Mouse (Mus musculus) adrenal gland, postnatal 36 days (tissue): ENCODE results near the gene Cdh23. TPM values are rescaled to one million over a fixed set of nuclear protein-coding genes. Genes with fewer than 3 reads are reported as not detected.
A peak's percentile ranks its signal among the peaks of the same experiment; 100 is the strongest.
"Not testable (repeated sequence)": the region's sequence is repeated elsewhere in the genome, so short reads cannot be mapped to it uniquely, and the experiment has no call there.

Source experiments
- DNase-seq, 2 experiments: peaks; one replicate each; pipeline ENCODE4 v3.0.0; 2021; ENCODE audit warnings: mixed read lengths in 1 of 2
- long read RNA-seq, 2 experiments: library from polyadenylated mRNA; stranded (forward); transcript quantifications; one replicate each; pipeline ENCODE4 v2.0.0; 2021; ENCODE audit warnings: borderline sequencing depth in 2 of 2
- total RNA-seq, 2 experiments: library from RNA; stranded (reverse); gene quantifications; 2 replicates each; pipeline ENCODE4 v1.2.3; 2021

The Cdh23 gene
- 1 to 10 TPM in 1 of 2 experiments, under 1 TPM in 1; 0.79 to 2.0 TPM for total RNA-seq
- long read RNA-seq, experiment 1 = 0 reads
- long read RNA-seq, experiment 2, partial matches to known transcripts = 0 of 1 reads
- long read RNA-seq, experiment 2, other reads (novel, unspliced or antisense) = 1 of 1 reads

DNA sequence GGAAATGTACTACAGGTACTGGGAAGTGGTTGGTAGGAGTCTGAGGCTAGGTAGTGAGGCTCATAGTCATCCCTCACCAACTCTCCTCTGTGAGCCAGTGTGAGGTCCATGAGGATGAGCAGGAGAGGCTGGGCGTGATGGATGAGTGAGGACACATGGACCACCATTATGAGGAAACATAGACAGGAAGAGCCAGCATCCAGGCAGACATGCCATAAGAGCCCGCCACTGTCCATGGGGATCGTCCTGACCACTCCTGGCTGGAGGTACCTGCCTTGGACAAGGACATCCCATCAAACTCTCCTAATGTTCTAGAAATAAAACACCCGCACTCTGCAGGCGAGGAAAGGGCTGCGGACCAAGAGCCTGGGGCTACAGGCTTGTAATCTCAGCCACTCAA, at the start of gene Cdh23:
TSS of gene Cdh23 (minus strand) at position 101 of the 400 bp plus-strand sequence.
- DNase-seq = no peak

DNA sequence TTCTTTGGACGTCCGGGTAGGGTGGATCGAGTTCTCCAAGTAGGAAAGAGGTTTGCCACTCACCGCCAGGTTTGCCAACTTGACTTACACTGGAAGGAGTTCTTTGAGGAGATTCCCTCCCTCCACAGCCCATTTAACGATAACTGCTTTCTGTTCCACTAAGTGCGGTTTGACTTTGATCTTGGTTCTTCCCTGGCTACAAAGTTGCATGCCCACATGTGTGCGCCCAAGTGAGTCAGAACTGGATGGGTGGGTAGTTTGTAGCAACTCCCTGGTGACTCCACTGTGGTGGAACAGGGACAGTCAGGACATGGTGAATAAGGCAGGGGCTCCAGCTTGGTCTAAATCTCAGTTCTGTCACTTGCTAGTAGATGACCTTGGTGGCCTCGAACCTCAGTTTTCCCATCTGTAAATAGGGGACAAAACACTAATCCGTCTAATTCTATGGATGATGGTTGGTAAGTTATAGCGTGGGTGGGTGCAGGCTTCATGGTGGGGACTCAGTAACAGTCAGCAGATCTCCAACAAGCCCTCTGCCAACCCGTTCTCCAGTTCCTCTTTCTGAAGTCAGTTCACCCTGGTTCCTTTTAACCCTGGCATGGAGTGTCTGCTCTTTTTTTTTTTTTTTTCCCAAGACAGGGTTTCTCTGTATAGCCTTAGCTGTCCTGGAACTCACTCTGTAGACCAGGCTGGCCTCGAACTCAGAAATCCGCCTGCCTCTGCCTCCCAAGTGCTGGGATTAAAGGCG, 48.4 kb upstream of the Cdh23 start:
- no peak for DNase-seq

DNA sequence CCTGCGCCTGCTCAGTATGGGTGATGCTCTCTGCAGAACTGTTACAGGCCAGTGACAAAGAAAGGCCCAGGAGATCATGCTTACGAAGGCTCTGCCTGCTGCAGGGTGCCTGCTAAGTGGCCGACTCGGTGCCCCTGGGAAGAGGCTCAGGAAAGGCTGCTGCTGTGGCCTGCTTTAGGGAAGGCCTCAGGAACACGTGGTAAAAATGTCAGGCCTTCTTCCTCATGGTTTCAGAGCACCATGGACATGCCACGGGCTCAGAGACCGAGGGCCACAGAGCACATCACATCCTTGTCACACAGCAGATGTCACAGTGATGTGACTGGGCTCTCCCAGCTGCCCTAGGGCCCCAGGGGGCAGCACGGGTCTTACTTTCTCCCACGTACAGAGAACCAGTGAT, 47.4 kb upstream of the Cdh23 start:
- DNase-seq = no peak

DNA sequence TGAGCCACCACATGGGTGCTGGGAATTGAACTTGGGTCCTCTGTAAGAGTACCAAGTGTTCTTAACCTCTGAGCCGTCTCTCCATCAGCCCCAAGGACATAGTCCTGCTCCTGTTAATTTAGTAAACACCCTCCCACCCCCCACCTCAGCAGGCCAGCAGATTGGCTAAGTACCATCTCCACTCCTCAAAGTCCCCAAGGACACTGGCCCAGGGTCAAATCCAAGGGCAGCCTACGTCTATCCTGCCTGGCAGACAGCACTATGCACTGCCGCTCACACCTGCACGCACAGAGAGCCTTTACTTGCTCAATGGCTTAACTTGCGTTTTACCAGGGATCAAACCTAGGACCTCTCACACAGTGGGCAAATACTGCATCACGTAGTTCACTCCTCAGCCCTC, 46.7 kb upstream of the Cdh23 start:
- DNase-seq = peak; percentile 53 to 62

DNA sequence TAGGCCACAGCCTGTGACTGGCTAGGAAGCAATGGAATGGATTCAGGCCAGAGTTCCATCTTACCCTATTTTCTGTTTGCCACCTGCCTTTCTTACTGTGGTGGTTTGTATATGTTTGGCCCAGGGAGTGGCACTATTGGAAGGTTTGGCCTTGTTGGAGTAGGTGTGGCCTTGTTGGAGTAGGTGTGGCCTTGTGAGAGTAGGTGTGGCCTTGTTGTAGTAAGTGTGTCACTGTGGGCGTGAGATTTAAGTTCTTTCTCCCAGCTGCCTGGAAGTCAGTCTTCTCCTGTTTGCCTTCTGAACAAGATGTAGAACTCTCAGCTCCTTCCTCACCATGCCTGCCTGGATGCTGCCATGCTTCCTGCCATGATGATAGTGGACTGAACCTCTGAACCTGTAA, 46.0 kb upstream of the Cdh23 start:
- not testable (repeated sequence) for DNase-seq

DNA sequence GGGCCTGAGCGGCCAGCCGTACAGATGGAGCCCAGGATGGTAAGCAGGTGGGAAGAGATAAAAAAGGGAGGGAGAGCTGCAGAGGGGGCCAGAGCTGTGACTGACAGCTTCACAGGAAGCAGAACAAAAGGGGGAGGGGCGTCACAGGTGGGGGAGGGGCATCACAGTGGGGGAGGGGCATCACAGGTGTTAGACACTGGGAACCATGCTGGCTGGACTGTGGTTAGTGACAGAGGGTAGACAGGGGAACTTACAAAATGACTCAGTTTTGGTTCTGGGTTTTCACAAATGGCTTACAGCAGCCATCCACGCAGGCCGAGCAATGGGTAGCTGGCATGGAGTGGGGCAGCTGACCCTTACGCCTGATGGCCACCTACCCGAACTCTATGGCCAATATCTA, 45.1 kb upstream of the Cdh23 start:
- no peak for DNase-seq

DNA sequence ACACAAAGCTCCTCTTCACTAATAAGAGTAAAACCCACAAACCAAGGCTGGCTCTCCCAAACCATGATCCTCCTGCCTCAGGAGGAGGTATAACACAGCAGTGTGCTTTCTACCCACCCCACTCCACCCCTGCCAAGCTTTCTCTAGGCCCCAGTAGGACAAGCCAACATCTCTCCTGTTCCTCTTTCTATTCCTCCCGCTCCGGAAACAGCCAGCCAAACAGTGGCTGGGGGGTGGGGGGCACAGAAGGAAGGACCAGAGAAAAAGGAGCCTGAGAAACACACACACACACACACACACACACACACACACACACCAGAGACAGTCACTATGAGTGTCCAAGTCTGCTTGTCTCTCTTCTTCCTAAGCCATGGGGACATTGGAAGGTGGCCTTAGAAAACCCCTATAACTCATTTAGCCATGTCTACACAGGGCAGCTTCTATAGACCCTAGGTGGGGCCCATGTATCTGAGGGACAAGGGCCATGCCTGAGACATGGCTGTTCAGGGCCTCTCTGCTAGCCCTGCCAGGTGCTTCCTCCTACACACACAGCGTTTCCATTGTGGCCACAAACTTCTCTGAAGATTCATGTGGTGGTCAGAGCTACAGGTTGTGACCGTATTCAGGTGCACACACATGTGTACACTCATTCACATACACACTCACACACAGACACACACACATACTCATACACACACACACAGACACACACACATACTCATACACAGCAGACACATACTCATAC, 43.5 kb upstream of the Cdh23 start:
- no peak for DNase-seq

DNA sequence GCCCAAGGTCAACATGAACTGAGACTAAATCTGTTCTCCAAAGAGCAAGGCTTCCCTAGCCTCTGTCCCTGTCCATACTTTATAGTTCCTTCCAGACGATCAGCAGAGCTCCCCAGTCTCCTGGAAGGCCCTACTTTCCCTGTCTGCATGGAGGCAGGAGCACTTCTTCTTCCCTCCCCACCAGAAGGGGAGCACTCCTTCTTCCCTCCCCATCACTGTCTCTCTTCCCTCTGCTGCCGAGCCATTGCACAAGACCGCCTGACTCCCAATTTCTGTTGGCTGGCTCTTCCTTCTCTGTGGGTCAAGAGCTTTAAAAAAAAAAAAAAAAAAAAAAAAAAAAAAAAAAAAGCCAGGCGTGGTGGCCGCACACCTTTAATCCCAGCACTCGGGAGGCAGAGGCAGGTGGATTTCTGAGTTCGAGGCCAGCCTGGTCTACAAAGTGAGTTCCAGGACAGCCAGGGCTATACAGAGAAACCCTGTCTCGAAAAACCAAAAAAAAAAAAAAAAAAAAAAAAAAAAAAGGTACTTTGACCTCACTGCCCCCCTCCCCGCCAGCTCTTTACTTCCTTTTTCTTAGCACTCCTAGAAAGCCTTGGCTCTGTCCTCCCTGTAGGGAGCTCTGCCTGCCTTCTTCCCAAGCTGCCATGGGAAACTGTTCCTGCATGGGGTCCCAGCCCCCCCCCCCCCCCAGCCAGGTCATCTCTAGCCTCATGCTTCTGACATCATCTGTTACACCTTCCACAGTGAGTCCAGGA, 41.8 kb upstream of the Cdh23 start:
- DNase-seq = peak in 1 of 2 experiments; percentile 33

DNA sequence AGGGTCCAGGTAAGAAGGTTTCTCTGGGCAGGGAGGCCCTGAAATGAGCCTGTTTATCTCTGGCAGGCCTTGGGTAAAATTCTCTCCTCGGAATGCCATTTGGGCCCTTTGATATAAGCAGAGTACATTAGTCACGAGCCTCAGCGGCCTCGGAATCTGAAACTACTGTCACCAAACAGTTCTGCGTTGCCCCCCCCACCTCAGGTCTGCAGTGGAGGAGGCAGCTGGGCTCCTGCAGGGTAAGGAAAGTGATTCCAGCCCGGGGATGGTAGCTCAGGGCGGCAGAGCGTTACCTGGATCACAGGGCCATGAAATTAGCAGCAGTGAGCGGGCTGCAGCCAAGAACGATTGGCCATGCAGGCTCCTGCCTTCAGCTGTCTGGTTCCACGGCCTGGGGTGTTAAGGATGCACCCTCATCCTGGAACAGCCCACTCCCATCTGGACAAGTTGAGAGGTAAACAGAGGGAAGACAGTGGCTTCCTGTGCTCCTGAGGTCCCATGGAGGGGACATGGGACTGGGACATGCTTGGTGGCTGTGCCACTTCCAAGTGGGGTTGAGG, 41.0 kb upstream of the Cdh23 start:
- DNase-seq = peak; percentile 76 to 80

DNA sequence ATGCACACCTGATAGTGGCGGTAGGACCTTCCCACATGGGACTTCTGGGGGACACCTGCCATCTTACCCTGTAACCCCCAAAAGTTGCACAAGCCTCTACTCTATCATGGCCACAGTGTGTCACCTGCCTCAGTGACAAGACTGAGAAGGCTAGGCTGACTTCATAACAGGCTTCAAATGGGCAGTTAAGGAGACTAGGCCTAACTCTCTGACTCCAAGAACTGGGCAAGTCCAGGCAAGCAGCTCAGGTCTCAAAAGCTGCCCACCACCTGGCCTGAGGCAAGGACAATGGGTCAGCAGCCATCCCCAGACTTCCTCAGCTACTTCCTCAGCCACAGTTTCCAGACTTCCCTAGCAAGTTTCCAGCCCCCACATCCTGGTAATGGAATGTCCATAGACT, 39.4 kb upstream of the Cdh23 start:
- DNase-seq = no peak

DNA sequence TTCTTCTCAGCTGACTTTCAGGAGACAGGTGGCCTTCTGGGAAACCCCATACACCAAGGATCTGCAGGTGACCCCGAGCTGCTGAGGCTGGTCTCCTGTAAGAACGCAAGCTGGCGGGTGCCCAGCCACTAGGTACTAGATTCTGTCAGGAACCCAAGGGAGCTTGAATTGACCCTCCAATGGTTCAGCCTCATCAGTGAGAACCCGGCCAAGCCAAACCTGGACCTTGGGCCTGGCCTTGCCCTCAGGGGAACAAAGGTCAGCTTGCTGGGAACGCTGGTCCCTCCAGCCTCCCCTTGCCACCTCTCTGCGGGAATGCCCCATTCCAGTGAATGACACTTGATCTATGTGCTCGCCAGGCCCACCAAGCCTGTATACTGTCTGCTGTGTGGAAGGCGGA, 37.2 kb upstream of the Cdh23 start:
- DNase-seq = peak in 1 of 2 experiments; percentile 20

DNA sequence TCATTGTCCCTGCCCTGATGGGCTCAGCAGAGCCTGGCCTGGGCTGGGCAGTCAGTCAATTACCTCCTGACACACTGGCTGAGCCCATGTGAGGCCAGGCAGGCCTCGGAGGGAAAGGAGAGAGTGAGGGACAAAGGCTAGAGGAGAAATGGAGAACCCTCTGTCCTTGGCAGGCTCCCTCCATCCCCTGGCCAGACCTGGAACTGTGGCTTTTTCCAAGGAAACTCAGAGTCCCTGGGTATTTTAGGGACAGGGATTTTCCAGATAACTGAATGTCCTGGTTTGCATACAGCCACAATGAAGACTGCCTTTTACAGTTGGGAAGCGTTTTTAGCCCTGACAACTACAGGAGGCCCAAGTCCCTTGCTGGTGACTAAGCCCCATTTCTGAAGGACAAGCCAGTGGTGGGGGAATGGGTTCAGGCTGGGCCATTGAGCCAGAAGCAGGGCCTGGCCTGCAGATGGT, 36.1 kb upstream of the Cdh23 start:
- peak; percentile 66 for DNase-seq

DNA sequence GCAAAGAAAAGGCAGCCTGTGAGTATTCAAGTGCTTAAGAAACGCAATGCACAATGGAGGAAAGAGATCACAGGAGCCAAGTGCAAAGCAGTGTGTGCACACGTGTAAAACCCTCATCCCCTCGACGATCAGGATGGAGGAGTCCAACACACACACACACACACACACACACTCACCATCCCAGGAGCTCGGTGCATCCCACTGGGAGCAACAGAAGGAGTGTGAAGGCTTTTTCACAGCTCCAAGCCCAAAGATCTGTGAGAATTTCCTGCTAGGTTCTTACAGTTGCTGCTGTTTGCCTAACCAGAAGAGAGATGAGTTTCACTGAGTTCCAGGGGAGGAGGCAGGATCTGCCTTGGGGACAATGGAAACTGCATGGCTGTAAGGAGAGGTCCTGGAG, 35.5 kb upstream of the Cdh23 start:
- DNase-seq = no peak

DNA sequence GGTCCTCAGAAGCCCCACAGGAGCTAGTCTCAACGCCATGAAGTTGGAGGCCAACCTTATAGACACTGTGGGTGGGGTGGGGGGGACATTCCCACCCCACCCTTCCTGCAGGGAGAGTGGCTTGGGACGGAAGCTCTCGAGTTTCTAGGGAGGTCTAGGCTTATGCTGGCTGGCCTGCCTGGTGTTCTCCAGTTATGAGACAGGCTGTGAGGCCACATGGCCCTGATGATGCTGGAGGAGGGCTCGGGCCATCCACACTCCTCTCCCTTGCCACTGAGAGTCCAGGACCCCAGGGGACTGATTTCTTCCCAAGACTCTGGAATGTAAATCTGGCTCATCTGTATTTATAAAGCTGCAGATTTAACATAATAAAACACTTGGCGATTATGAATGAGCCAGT, 31.0 kb upstream of the Cdh23 start:
- no peak for DNase-seq

DNA sequence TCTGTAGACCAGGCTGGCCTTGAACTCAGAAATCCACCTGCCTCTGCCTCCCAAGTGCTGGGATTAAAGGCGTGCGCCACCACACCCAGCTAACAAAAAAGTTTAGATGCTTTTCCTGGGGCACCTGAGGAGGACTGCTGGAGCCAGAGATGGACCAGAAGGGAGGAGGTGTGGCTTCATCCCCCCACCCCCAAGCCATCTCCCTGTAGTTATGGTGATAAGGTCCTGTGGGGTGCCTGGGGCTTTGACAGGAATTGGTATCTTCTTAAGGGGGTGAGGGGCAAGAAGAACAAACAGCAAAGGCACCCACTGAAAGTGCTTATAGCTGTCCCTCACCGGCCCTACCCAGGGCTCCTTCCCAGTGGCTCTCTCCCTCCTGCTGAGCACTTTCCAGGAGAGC, 30.6 kb upstream of the Cdh23 start:
- no peak for DNase-seq

DNA sequence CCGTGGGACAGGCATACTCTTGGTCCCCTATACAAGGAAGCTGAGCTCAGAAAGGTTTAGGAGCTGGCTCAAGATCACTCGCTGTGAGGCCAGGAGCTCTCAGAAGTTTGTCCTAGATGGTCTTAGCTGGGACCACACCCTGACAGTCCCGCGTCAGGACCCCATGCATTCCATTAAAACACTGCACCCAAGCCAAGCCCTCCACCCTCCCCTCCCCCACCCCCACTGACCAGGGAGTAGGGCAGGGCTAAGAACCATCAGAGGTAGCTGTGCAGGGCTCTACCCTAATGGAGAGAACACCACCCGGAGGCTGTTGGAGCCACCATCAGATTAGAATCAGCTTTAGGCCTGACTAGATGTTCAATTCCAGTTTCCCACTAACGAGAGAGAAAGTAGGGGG, 28.2 kb upstream of the Cdh23 start:
- DNase-seq = no peak

DNA sequence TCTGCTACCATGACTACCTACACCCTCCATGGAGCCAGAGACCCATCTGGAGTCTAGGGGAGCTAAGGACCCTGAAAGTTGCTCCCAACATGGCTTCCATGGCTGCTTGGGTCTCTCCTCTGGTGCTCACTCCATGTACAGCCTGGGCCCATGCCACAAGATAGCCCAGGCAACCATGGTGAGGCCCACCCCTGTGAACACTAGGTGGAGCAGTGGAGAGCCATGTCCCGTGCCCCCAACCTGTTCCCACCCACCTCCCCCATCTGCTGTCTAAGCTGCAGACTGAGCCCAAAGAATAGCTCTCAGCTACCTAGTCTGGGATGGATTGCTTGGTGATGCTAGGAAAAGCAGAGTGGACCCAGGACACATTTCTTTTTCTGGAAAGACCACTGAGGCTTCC, 27.1 kb upstream of the Cdh23 start:
- no peak for DNase-seq

DNA sequence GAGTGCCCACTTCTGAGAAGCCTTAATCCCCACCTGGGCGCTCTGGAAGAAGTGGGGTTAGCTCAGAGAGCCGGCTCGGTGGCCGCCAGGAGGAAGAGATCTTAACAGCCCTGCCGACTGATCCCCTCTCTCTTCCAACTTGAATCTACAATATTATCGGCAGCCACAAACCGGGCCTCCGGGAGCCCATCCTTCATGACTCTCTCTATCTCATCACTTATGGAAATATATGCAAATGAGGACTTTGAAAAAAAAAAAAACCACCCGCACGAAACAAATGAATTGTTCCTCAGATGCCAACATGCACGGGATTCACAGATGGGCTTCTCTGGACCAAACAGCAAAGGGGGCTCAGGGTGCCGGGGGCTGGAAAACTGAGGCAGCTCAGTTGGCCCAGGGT, 25.4 kb upstream of the Cdh23 start:
- no peak for DNase-seq

DNA sequence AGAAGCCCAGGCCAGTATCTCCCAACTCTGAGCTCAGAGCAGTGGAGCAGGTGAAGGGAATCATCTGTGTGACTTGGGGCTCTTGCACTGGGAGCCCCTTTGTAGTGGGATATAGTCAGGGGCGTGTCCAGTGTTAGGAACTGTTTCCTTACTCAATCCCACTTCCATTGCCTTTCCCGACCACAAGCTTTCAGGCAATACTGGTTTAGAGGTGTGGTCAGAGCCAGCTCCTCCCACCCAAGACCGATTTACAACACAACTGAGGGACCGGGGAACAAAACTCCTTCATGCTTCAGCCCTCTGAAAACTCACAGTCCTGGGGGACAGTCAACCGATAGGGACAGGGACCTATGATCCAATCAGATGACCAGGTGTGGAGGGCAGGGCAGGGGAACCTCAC, 24.2 kb upstream of the Cdh23 start:
- DNase-seq = no peak

DNA sequence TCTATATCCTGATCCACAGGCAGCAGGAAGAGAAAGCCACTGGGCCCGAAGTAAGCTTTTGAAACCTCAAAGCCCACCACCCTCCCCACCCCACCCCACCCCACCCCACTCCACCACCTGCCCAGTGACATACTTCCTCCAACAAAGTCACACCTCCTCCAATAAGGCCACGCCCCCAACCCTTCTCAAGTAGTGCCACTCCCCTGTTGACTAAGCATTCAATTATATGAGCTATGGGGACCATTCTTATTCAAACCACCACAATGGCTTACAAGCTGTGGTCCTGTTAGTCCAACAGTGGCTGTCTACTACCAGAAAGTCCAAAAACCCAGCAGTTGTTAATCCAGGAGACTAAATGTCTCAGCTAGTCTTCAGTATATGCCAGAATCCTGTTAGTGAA, 22.2 kb upstream of the Cdh23 start:
- no peak for DNase-seq

DNA sequence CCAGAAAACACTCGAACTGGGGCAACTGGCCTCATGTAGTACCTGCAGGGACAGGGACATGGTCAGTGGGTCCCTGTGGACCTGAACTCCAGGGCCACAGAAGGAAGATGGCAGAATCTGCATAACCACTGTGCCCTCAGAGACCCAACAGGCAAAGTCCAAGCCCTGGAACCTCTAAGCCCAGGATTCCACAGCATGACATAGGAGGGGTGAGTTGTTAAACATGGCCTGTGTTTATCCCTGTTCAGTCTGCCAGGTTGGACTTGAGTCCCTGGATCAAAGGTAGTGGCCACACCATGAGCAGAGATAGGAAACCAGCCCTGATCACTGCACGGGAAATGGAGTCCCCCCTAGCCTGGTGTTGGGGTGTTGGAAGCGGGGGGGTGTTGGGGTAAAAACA, 20.2 kb upstream of the Cdh23 start:
- DNase-seq = no peak

DNA sequence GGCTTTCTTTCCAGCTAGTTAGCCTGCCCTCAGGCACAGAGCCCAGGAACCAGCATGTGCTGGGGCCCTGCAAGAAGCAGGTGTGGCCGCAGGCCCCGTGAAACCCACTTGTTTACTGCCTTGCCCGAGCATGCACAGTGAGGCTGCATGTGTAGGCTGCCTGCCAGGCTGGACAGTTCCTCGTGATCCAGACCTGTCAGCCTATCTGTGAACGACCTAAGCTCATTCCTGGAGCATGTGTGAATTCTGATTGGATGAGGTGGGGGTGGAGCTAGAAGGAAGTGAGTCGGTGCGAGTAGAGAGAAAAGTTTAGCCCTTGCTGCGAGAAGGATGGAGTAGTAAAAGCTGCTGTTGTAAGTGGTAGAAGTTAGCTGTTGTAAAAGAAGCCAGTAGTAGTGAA, 16.0 kb upstream of the Cdh23 start:
- not testable (repeated sequence) for DNase-seq
